Mouse (Mus musculus): ENCODE measurements at regions not wholly inside any gene's neighbourhood (a gene's known extent, or its start where the extent isn't known, plus 50 kb on each side); places are given as distances from the start of the nearest gene placed in this dataset.

GRCm38 (mm10) chr13:37617015-37617414, 161.2 kb upstream of the Rreb1 start:
- TF ChIP-seq CTCF (IDR thresholded peaks at IDR 0.05; ENCODE audit: low read depth) = no peak
- TF ChIP-seq EP300 (optimal IDR thresholded peaks at IDR 0.05) = no peak

Measured in stomach, postnatal 0 days (tissue).